Mouse (Mus musculus): ENCODE measurements around the gene Kcnf1. TPM values are rescaled to one million over a fixed set of nuclear protein-coding genes. Genes with fewer than 3 reads are reported as not detected.

The Kcnf1 gene
- 0.01 TPM in 1 of 2 replicates, not detected in the other for polyA plus RNA-seq (2012)

- Histone ChIP-seq H3K4me3 (replicated peaks) (no peak within 1 kb of the TSS), H3K4me1 (ENCODE audit: control insufficient read depth) (no peaks in the 10 kb centered on the region), H3K36me3 (ENCODE audit: control insufficient read depth) (no peaks in the 10 kb centered on the region), H3K27me3 (ENCODE audit: control insufficient read depth) (peaks cover 30% of the 10 kb centered on the region), H3K9me3 (ENCODE audit: control insufficient read depth, low read length) (no peaks in the 10 kb centered on the region)
- TF ChIP-seq TAL1 (IDR thresholded peaks at IDR 0.05; ENCODE audit: low read length) (no peak), GATA1 (IDR thresholded peaks at IDR 0.05; ENCODE audit: low read length) (no peak)
Measured at GRCm38 (mm10) chr12:17176757-17177092, at the start of gene Kcnf1. Gene Kcnf1 (minus strand): TSS chr12:17176888.

DNA sequence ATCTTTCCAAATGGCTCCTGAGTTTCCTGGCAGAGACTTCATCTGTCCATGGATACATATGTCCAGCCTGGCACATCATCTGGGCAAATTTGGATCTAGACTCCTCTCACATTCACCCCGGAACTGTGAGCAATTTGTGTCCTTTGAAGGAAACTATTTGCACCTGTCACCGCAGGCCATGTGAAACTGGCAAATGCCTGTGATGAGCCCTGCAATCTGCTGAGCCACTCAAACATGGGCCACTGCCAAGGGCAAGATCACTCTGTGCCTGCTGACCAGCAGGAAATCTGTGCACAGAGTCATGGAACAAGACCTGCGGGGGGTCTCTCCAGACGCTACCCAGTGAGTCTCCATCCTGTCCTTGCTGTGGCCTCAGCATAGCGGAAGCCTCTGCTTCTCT is 48.3 kb upstream of the Kcnf1 start:
- Histone ChIP-seq H3K4me1 (ENCODE audit: control insufficient read depth) (no peaks in the 10 kb centered on the region), H3K9me3 (ENCODE audit: control insufficient read depth, low read length) (no peaks in the 10 kb centered on the region), H3K36me3 (ENCODE audit: control insufficient read depth) (no peaks in the 10 kb centered on the region), H3K27me3 (ENCODE audit: control insufficient read depth) (no peaks in the 10 kb centered on the region), H3K4me3 (replicated peaks) (no peak overlapping the region)
- TF ChIP-seq TAL1 (IDR thresholded peaks at IDR 0.05; ENCODE audit: low read length) (no peak), GATA1 (IDR thresholded peaks at IDR 0.05; ENCODE audit: low read length) (no peak)

GRCm38 (mm10) chr12:17223050-17223449 is 46.4 kb upstream of the Kcnf1 start:
- H3K4me3 ChIP-seq (replicated peaks) = no peak overlapping the region
- no peaks in the 10 kb centered on the region for H3K27me3 ChIP-seq (ENCODE audit: control insufficient read depth)
- H3K4me1 ChIP-seq (ENCODE audit: control insufficient read depth) = no peaks in the 10 kb centered on the region
- no peaks in the 10 kb centered on the region for H3K36me3 ChIP-seq (ENCODE audit: control insufficient read depth)
- no peak for TF ChIP-seq TAL1 (IDR thresholded peaks at IDR 0.05; ENCODE audit: low read length)
- no peak for TF ChIP-seq GATA1 (IDR thresholded peaks at IDR 0.05; ENCODE audit: low read length)
- no peaks in the 10 kb centered on the region for H3K9me3 ChIP-seq (ENCODE audit: control insufficient read depth, low read length)

- TF ChIP-seq GATA1 (IDR thresholded peaks at IDR 0.05; ENCODE audit: low read length) (no peak), TAL1 (IDR thresholded peaks at IDR 0.05; ENCODE audit: low read length) (no peak)
- Histone ChIP-seq H3K4me3 (replicated peaks) (no peak overlapping the region), H3K27me3 (ENCODE audit: control insufficient read depth) (no peaks in the 10 kb centered on the region), H3K9me3 (ENCODE audit: control insufficient read depth, low read length) (no peaks in the 10 kb centered on the region), H3K36me3 (ENCODE audit: control insufficient read depth) (no peaks in the 10 kb centered on the region), H3K4me1 (ENCODE audit: control insufficient read depth) (no peaks in the 10 kb centered on the region)
Measured at GRCm38 (mm10) chr12:17221891-17222428, 45.3 kb upstream of the Kcnf1 start.

- Histone ChIP-seq H3K4me1 (ENCODE audit: control insufficient read depth) (no peaks in the 10 kb centered on the region), H3K4me3 (replicated peaks) (no peak overlapping the region), H3K36me3 (ENCODE audit: control insufficient read depth) (no peaks in the 10 kb centered on the region), H3K9me3 (ENCODE audit: control insufficient read depth, low read length) (no peaks in the 10 kb centered on the region; the same call in 1 of the 2 replicates), H3K27me3 (ENCODE audit: control insufficient read depth) (no peaks in the 10 kb centered on the region)
- TF ChIP-seq GATA1 (IDR thresholded peaks at IDR 0.05; ENCODE audit: low read length) (no peak), TAL1 (IDR thresholded peaks at IDR 0.05; ENCODE audit: low read length) (no peak)
Measured at GRCm38 (mm10) chr12:17220631-17221030, 43.9 kb upstream of the Kcnf1 start.

GRCm38 (mm10) chr12:17219107-17219506 is 42.4 kb upstream of the Kcnf1 start:
- H3K36me3 ChIP-seq (ENCODE audit: control insufficient read depth) = no peaks in the 10 kb centered on the region
- H3K4me1 ChIP-seq (ENCODE audit: control insufficient read depth) = no peaks in the 10 kb centered on the region
- TF ChIP-seq TAL1 (IDR thresholded peaks at IDR 0.05; ENCODE audit: low read length) = no peak
- TF ChIP-seq GATA1 (IDR thresholded peaks at IDR 0.05; ENCODE audit: low read length) = no peak
- H3K9me3 ChIP-seq (ENCODE audit: control insufficient read depth, low read length) = no peaks in the 10 kb centered on the region; the same call in 1 of the 2 replicates
- no peaks in the 10 kb centered on the region for H3K27me3 ChIP-seq (ENCODE audit: control insufficient read depth)
- H3K4me3 ChIP-seq (replicated peaks) = no peak overlapping the region

DNA sequence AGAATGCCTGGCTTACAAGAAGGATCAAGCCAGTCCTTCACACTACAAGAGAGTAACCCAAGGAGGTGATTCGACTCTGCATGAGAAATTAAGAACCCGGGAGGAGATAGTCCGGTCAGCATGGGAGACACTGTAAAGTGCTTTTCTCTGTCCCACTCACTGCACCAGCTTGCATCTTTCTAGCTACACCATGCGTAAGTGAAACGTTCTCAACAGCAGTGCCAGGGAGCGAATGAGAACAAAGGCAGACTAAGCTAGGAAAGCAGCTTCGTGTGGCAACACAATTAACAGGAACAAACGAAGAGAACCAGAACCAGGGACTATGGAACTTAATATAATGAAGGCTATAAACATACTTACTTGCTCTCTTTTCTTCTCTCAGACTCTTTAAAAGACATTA is 41.7 kb upstream of the Kcnf1 start:
- TF ChIP-seq GATA1 (IDR thresholded peaks at IDR 0.05; ENCODE audit: low read length) (no peak), TAL1 (IDR thresholded peaks at IDR 0.05; ENCODE audit: low read length) (no peak)
- Histone ChIP-seq H3K9me3 (ENCODE audit: control insufficient read depth, low read length) (no peaks in the 10 kb centered on the region; the same call in 1 of the 2 replicates), H3K4me1 (ENCODE audit: control insufficient read depth) (no peaks in the 10 kb centered on the region), H3K36me3 (ENCODE audit: control insufficient read depth) (no peaks in the 10 kb centered on the region), H3K4me3 (replicated peaks) (no peak overlapping the region), H3K27me3 (ENCODE audit: control insufficient read depth) (no peaks in the 10 kb centered on the region)

- TF ChIP-seq GATA1 (IDR thresholded peaks at IDR 0.05; ENCODE audit: low read length) (no peak), TAL1 (IDR thresholded peaks at IDR 0.05; ENCODE audit: low read length) (no peak)
Measured at GRCm38 (mm10) chr12:17215751-17216150, 39.1 kb upstream of the Kcnf1 start.

GRCm38 (mm10) chr12:17202492-17203322 is 26.0 kb upstream of the Kcnf1 start:
- H3K4me1 ChIP-seq (ENCODE audit: control insufficient read depth) = no peaks in the 10 kb centered on the region
- no peaks in the 10 kb centered on the region for H3K9me3 ChIP-seq (ENCODE audit: control insufficient read depth, low read length)
- TF ChIP-seq TAL1 (IDR thresholded peaks at IDR 0.05; ENCODE audit: low read length) (no peak), GATA1 (IDR thresholded peaks at IDR 0.05; ENCODE audit: low read length) (no peak)
- H3K4me3 ChIP-seq (replicated peaks) = no peak overlapping the region
- no peaks in the 10 kb centered on the region for H3K36me3 ChIP-seq (ENCODE audit: control insufficient read depth)
- no peaks in the 10 kb centered on the region for H3K27me3 ChIP-seq (ENCODE audit: control insufficient read depth)

More at GRCm38 (mm10) chr12:17215751-17216150, 39.1 kb upstream of the Kcnf1 start:
- Histone ChIP-seq H3K36me3 (ENCODE audit: control insufficient read depth) (no peaks in the 10 kb centered on the region), H3K4me3 (replicated peaks) (no peak overlapping the region), H3K9me3 (ENCODE audit: control insufficient read depth, low read length) (no peaks in the 10 kb centered on the region; the same call in 1 of the 2 replicates), H3K4me1 (ENCODE audit: control insufficient read depth) (no peaks in the 10 kb centered on the region), H3K27me3 (ENCODE audit: control insufficient read depth) (no peaks in the 10 kb centered on the region)
